Mouse (Mus musculus): ENCODE measurements at regions not wholly inside any gene's neighbourhood (a gene's known extent, or its start where the extent isn't known, plus 50 kb on each side); places are given as distances from the start of the nearest gene placed in this dataset.
A peak's percentile ranks its signal among the peaks of the same experiment; 100 is the strongest.

GRCm38 (mm10) chr6:41118201-41118976 lies 83.1 kb upstream of the 2210010C04Rik start:
- TF ChIP-seq CTCF (IDR thresholded peaks at IDR 0.05; ENCODE audit: borderline replicate concordance, control insufficient read depth, extremely low read depth, insufficient read depth, low read length, poor library complexity) (peak; percentile 29; the same call in 1 of the 2 replicates), POLR2A (IDR thresholded peaks at IDR 0.05; ENCODE audit: control insufficient read depth, extremely low read depth, insufficient read depth, low read length, poor library complexity) (no peak)

All from thymus, adult 2 months (tissue).